Mouse (Mus musculus) neutrophil, adult 59 days (primary cell): ENCODE results near the gene Optn. TPM values are rescaled to one million over a fixed set of nuclear protein-coding genes. Genes with fewer than 3 reads are reported as not detected.

ENCODE experiments used
- total RNA-seq, 2 experiments: library from RNA; stranded (reverse); gene quantifications; 1 replicate in 1 of 2; 2 replicates in 1 of 2; pipeline ENCODE4 v1.2.4; 2023

Gene Optn
- 10 to 100 TPM; 23.9 to 24.1 TPM for total RNA-seq

DNA sequence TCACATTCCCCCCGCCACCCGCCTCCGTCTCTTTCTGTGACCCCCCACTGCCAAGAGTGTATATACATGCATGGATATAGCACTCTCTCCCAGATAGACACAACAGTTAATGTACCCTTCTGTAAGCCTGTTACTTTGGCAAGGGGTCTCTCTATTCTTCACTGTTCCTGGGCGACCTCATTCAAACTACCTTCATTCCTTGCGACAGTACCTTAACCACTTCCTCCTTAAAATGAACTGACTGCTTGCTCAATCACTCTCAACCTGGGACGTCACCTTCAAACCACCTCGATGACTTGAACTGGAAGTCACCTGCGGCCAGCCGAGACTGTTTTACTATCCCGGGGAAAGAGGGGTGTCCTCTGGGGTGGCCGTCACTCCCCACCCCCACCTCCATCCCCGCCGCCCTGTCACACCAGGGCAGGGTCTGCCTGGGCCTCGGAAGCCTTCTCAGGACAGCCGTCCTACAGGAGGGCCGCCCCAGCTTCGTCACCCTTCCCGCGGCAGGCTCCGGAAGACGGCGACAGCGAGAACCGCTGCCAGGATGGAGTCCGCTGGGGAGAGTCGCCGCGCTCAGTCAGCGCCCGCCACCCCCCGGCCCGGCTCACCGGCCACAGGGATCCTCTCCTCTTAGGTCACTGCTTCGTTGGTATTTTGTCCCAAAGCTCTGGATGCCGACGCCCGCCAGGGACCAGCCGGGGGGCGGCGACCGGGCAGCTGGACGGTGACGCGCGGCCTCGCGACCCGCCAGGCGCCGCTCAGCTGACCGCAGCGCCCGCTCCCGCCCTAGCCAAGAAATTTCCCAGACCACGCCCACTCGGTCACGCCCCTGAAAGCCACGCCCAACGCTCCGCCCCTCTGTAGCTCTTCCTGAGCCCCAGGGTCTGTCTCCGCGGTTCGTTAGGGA lies at the start of gene Optn:
Gene Optn, minus strand, starts transcription at position 753 of the 907 bp plus-strand sequence.

DNA sequence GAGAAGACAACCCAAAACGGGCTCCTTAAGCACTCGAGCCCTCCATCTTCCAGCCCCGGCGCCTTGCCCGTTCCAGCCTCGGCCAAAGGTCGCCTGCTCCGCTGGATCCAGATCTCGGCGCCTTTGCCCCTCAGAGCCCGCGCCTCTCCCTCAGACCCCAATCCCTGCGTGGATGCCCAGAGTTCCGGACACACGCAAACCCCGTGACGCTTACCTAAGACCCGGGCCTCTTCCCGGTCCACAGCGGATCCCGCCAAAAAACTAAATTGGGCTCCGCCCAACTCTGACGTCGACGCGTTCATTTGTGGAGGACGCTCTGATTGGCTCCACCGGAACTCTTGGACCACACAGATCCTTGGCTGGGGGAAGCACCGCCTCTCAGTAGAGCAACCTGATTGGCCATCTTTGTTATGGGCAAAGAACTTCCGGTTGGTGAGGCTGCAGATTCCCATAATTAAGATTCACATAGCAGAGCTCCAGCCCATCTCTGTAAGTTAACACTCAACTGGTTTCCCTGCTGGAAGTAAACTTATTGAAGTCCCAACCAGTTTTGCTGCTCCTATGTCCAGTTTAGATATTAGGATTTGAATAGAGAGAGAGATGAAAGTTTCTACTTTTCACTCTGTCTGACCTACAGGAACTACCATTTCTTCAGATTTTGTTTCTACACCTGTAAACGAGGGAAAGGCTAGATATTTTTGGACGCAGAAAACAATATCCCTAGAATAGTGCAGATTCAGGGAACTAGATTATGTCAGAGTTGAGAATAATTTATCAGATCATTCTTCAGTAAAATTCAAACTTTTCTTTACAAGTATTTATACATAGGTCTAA lies 51.1 kb downstream of the Optn start, which contains the start of gene Mcm10:
Gene Mcm10, minus strand, starts transcription at position 301 of the 834 bp plus-strand sequence.

DNA sequence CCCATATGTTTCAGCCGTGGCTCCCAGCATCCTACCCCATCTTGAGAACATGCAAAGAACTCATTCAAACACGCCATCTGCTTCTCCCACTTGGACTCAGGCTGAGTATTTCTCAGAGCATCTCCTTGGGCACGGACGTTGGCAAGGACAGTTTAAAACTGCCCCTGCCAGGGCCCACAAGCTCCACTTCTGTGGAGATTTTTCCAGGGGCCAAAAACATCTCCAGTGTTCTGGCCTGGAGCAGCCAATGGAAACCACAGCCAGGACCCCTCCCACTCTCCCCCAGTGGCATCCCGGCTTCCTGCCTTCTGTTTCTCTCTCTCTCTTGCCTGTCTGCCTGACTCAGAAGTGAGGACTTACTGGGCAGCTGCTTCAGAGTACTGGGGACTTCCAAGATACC lies 88.0 kb downstream of the Optn start, which contains the start of gene Ucma:
Gene Ucma, plus strand, starts transcription at position 316 of the 400 bp plus-strand sequence.

Other genes starting within 250 kb of the Optn start
- gene Sephs1, start 182.5 kb downstream of the Optn start, total RNA-seq = 10 to 100 TPM; 16.5 to 25.6 TPM
- gene Phyh, start 145.0 kb downstream of the Optn start, total RNA-seq = 10 to 100 TPM; 34.5 to 39.1 TPM
- not detected for gene Ucma, start 87.9 kb downstream of the Optn start, total RNA-seq
- 10 to 100 TPM; 25.3 to 29.8 TPM for gene Mcm10, start 51.3 kb downstream of the Optn start, total RNA-seq
- gene Ccdc3, start 73.7 kb upstream of the Optn start, total RNA-seq = not detected